Mouse (Mus musculus): ENCODE measurements around the gene Phf23. TPM values are rescaled to one million over a fixed set of nuclear protein-coding genes. Genes with fewer than 3 reads are reported as not detected.

Phf23 gene
- polyA plus RNA-seq, 1 experiment: 75.6 TPM

- no peak overlapping the region for H3K4me3 ChIP-seq (ENCODE audit: low read depth, low read length)
- no peak overlapping the region for H3K9ac ChIP-seq (ENCODE audit: low read depth, poor library complexity, severe bottlenecking)
- H3K4me1 ChIP-seq (ENCODE audit: control insufficient read depth, insufficient read depth, low read length): no peaks in the 10 kb centered on the region
- TF ChIP-seq CTCF (IDR thresholded peaks at IDR 0.05; ENCODE audit: low read depth, low read length) (no peak), EP300 (IDR thresholded peaks at IDR 0.05; ENCODE audit: insufficient read depth, low read depth, low read length) (no peak), POLR2A (IDR thresholded peaks at IDR 0.05; ENCODE audit: insufficient read depth, low read length) (no peak)
- H3K36me3 ChIP-seq (ENCODE audit: control insufficient read depth, insufficient read depth, low read length, poor library complexity, severe bottlenecking): no peaks in the 10 kb centered on the region
- H3K9me3 ChIP-seq (replicated peaks; ENCODE audit: control insufficient read depth, insufficient read depth, low read length, poor library complexity, severe bottlenecking): no peaks in the 10 kb centered on the region
- no peaks in the 10 kb centered on the region for H3K27me3 ChIP-seq (ENCODE audit: control insufficient read depth, insufficient read depth, low read length, poor library complexity, severe bottlenecking)
- no peak overlapping the region for H3K27ac ChIP-seq (ENCODE audit: insufficient read depth, low read length)
Observed at GRCm38 (mm10) chr11:70043665-70044064, 48.1 kb downstream of the Phf23 start.

GRCm38 (mm10) chr11:70045435-70045834, 49.9 kb downstream of the Phf23 start:
- H3K9ac ChIP-seq (ENCODE audit: low read depth, poor library complexity, severe bottlenecking): no peak overlapping the region
- H3K27ac ChIP-seq (ENCODE audit: insufficient read depth, low read length): no peak overlapping the region
- H3K9me3 ChIP-seq (replicated peaks; ENCODE audit: control insufficient read depth, insufficient read depth, low read length, poor library complexity, severe bottlenecking): no peaks in the 10 kb centered on the region
- TF ChIP-seq EP300 (IDR thresholded peaks at IDR 0.05; ENCODE audit: insufficient read depth, low read depth, low read length): no peak
- no peak for TF ChIP-seq CTCF (IDR thresholded peaks at IDR 0.05; ENCODE audit: low read depth, low read length)
- no peak for TF ChIP-seq POLR2A (IDR thresholded peaks at IDR 0.05; ENCODE audit: insufficient read depth, low read length)
- no peaks in the 10 kb centered on the region for H3K27me3 ChIP-seq (ENCODE audit: control insufficient read depth, insufficient read depth, low read length, poor library complexity, severe bottlenecking)
- no peaks in the 10 kb centered on the region for H3K4me1 ChIP-seq (ENCODE audit: control insufficient read depth, insufficient read depth, low read length)
- no peaks in the 10 kb centered on the region for H3K36me3 ChIP-seq (ENCODE audit: control insufficient read depth, insufficient read depth, low read length, poor library complexity, severe bottlenecking)
- no peak overlapping the region for H3K4me3 ChIP-seq (ENCODE audit: low read depth, low read length)

DNA sequence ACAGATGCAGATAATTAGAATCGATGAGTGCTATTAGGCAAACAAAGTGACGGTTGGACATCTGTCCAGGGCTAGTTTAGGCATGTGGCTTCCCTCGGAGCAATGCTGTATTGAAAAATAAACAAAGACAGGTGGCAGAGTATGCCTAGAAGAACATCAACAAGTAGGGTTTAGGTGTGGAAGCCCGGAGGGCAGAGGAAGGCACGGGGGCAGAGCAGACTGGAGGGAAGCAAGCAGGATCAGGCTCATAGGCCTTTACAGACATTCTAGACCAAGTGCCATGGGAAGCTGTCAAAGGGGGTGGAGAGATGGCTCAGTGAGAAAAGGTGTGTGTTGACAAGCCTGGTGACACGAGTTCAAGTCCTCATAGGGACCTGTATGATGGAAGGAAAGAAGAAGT, 53.8 kb downstream of the Phf23 start:
- H3K9ac ChIP-seq (ENCODE audit: low read depth, poor library complexity, severe bottlenecking): no peak overlapping the region
- H3K36me3 ChIP-seq (ENCODE audit: control insufficient read depth, insufficient read depth, low read length, poor library complexity, severe bottlenecking): no peaks in the 10 kb centered on the region
- no peak overlapping the region for H3K27ac ChIP-seq (ENCODE audit: insufficient read depth, low read length)
- no peaks in the 10 kb centered on the region for H3K9me3 ChIP-seq (replicated peaks; ENCODE audit: control insufficient read depth, insufficient read depth, low read length, poor library complexity, severe bottlenecking)
- no peak for TF ChIP-seq CTCF (IDR thresholded peaks at IDR 0.05; ENCODE audit: low read depth, low read length)
- TF ChIP-seq EP300 (IDR thresholded peaks at IDR 0.05; ENCODE audit: insufficient read depth, low read depth, low read length): no peak
- TF ChIP-seq POLR2A (IDR thresholded peaks at IDR 0.05; ENCODE audit: insufficient read depth, low read length): no peak
- no peaks in the 10 kb centered on the region for H3K27me3 ChIP-seq (ENCODE audit: control insufficient read depth, insufficient read depth, low read length, poor library complexity, severe bottlenecking)
- no peaks in the 10 kb centered on the region for H3K4me1 ChIP-seq (ENCODE audit: control insufficient read depth, insufficient read depth, low read length)
- H3K4me3 ChIP-seq (ENCODE audit: low read depth, low read length): no peak overlapping the region

Other genes starting within 250 kb of the Phf23 start
- 102 and 103 TPM in 2 replicates for gene Polr2a, start 237.1 kb upstream of the Phf23 start, polyA plus RNA-seq (2011; ENCODE audit: insufficient read depth, insufficient read length, low read depth, missing spikeins)
- not detected in 2 replicates for gene Slc35g3, start 233.8 kb upstream of the Phf23 start, polyA plus RNA-seq (2011; ENCODE audit: insufficient read depth, insufficient read length, low read depth, missing spikeins)
- gene Zbtb4, start 229.9 kb upstream of the Phf23 start, polyA plus RNA-seq (2011; ENCODE audit: insufficient read depth, insufficient read length, low read depth, missing spikeins): 3.6 and 4.8 TPM in 2 replicates
- 10.1 and 12.1 TPM in 2 replicates for gene Chrnb1, start 199.8 kb upstream of the Phf23 start, polyA plus RNA-seq (2011; ENCODE audit: insufficient read depth, insufficient read length, low read depth, missing spikeins)
- gene Fgf11, start 193.9 kb upstream of the Phf23 start, polyA plus RNA-seq (2011; ENCODE audit: insufficient read depth, insufficient read length, low read depth, missing spikeins): 1.8 and 2.5 TPM in 2 replicates
- 10.1 and 11.6 TPM in 2 replicates for gene Tmem102, start 190.2 kb upstream of the Phf23 start, polyA plus RNA-seq (2011; ENCODE audit: insufficient read depth, insufficient read length, low read depth, missing spikeins)
- not detected in 2 replicates for gene Gm39566, start 180.5 kb upstream of the Phf23 start, polyA plus RNA-seq (2011; ENCODE audit: insufficient read depth, insufficient read length, low read depth, missing spikeins)
- gene Spem2, start 177.3 kb upstream of the Phf23 start, polyA plus RNA-seq (2011; ENCODE audit: insufficient read depth, insufficient read length, low read depth, missing spikeins): not detected in 2 replicates
- not detected in 2 replicates for gene Spem1, start 173.6 kb upstream of the Phf23 start, polyA plus RNA-seq (2011; ENCODE audit: insufficient read depth, insufficient read length, low read depth, missing spikeins)
- 19.6 and 25.4 TPM in 2 replicates for gene Nlgn2, start 158.0 kb upstream of the Phf23 start, polyA plus RNA-seq (2011; ENCODE audit: insufficient read depth, insufficient read length, low read depth, missing spikeins)
- gene Tmem256, start 157.3 kb upstream of the Phf23 start, polyA plus RNA-seq (2011; ENCODE audit: insufficient read depth, insufficient read length, low read depth, missing spikeins): 97.1 and 103 TPM in 2 replicates
- 27.2 and 31.2 TPM in 2 replicates for gene Plscr3, start 149.4 kb upstream of the Phf23 start, polyA plus RNA-seq (2011; ENCODE audit: insufficient read depth, insufficient read length, low read depth, missing spikeins)
- gene Tnk1, start 137.0 kb upstream of the Phf23 start, polyA plus RNA-seq (2011; ENCODE audit: insufficient read depth, insufficient read length, low read depth, missing spikeins): 15.6 and 19.6 TPM in 2 replicates
- gene Tmem95, start 117.8 kb upstream of the Phf23 start, polyA plus RNA-seq (2011; ENCODE audit: insufficient read depth, insufficient read length, low read depth, missing spikeins): not detected in 2 replicates
- gene Kctd11, start 114.4 kb upstream of the Phf23 start, polyA plus RNA-seq (2011; ENCODE audit: insufficient read depth, insufficient read length, low read depth, missing spikeins): 5.2 and 6.3 TPM in 2 replicates
- 1.5 and 2.3 TPM in 2 replicates for gene Acap1, start 100.2 kb upstream of the Phf23 start, polyA plus RNA-seq (2011; ENCODE audit: insufficient read depth, insufficient read length, low read depth, missing spikeins)
- 11.6 and 13.1 TPM in 2 replicates for gene 2810408A11Rik, start 94.8 kb upstream of the Phf23 start, polyA plus RNA-seq (2011; ENCODE audit: insufficient read depth, insufficient read length, low read depth, missing spikeins)
- gene Neurl4, start 94.7 kb upstream of the Phf23 start, polyA plus RNA-seq (2011; ENCODE audit: insufficient read depth, insufficient read length, low read depth, missing spikeins): 27.9 and 32.4 TPM in 2 replicates
- 23.9 and 24.4 TPM in 2 replicates for gene Gps2, start 81.9 kb upstream of the Phf23 start, polyA plus RNA-seq (2011; ENCODE audit: insufficient read depth, insufficient read length, low read depth, missing spikeins)
- gene Eif5a, start 73.8 kb upstream of the Phf23 start, polyA plus RNA-seq (2011; ENCODE audit: insufficient read depth, insufficient read length, low read depth, missing spikeins): 1,015 and 1,063 TPM in 2 replicates
- 55.2 and 57.2 TPM in 2 replicates for gene Ybx2, start 60.0 kb upstream of the Phf23 start, polyA plus RNA-seq (2011; ENCODE audit: insufficient read depth, insufficient read length, low read depth, missing spikeins)
- 2.7 and 3.2 TPM in 2 replicates for gene Slc2a4, start 47.6 kb upstream of the Phf23 start, polyA plus RNA-seq (2011; ENCODE audit: insufficient read depth, insufficient read length, low read depth, missing spikeins)
- 106 and 144 TPM in 2 replicates for gene Cldn7, start 31.0 kb upstream of the Phf23 start, polyA plus RNA-seq (2011; ENCODE audit: insufficient read depth, insufficient read length, low read depth, missing spikeins)
- gene Ctdnep1, start 14.6 kb upstream of the Phf23 start, polyA plus RNA-seq (2011; ENCODE audit: insufficient read depth, insufficient read length, low read depth, missing spikeins): 61.9 and 63.4 TPM in 2 replicates
- gene Elp5, start 13.3 kb upstream of the Phf23 start, polyA plus RNA-seq (2011; ENCODE audit: insufficient read depth, insufficient read length, low read depth, missing spikeins): 77.6 and 80.1 TPM in 2 replicates
- 141 and 144 TPM in 2 replicates for gene Gabarap, start 4.6 kb upstream of the Phf23 start, polyA plus RNA-seq (2011; ENCODE audit: insufficient read depth, insufficient read length, low read depth, missing spikeins)
- 60.1 and 63.3 TPM in 2 replicates for gene Dvl2, start 4.8 kb downstream of the Phf23 start, polyA plus RNA-seq (2011; ENCODE audit: insufficient read depth, insufficient read length, low read depth, missing spikeins)
- gene Acadvl, start 19.6 kb downstream of the Phf23 start, polyA plus RNA-seq (2011; ENCODE audit: insufficient read depth, insufficient read length, low read depth, missing spikeins): 17.1 and 19.8 TPM in 2 replicates
- 17.1 and 25.7 TPM in 2 replicates for gene Dlg4, start 21.2 kb downstream of the Phf23 start, polyA plus RNA-seq (2011; ENCODE audit: insufficient read depth, insufficient read length, low read depth, missing spikeins)
- gene Asgr1, start 58.3 kb downstream of the Phf23 start, polyA plus RNA-seq (2011; ENCODE audit: insufficient read depth, insufficient read length, low read depth, missing spikeins): not detected in 2 replicates
- gene Asgr2, start 96.9 kb downstream of the Phf23 start, polyA plus RNA-seq (2011; ENCODE audit: insufficient read depth, insufficient read length, low read depth, missing spikeins): not detected in 2 replicates
- 0.37 and 0.43 TPM in 2 replicates for gene Mgl2, start 134.6 kb downstream of the Phf23 start, polyA plus RNA-seq (2011; ENCODE audit: insufficient read depth, insufficient read length, low read depth, missing spikeins)
- gene Clec10a, start 160.4 kb downstream of the Phf23 start, polyA plus RNA-seq (2011; ENCODE audit: insufficient read depth, insufficient read length, low read depth, missing spikeins): not detected in 2 replicates
- 2.0 and 3.5 TPM in 2 replicates for gene Slc16a11, start 217.0 kb downstream of the Phf23 start, polyA plus RNA-seq (2011; ENCODE audit: insufficient read depth, insufficient read length, low read depth, missing spikeins)
- 8.9 and 11.2 TPM in 2 replicates for gene Slc16a13, start 225.3 kb downstream of the Phf23 start, polyA plus RNA-seq (2011; ENCODE audit: insufficient read depth, insufficient read length, low read depth, missing spikeins)
- gene Bcl6b, start 234.0 kb downstream of the Phf23 start, polyA plus RNA-seq (2011; ENCODE audit: insufficient read depth, insufficient read length, low read depth, missing spikeins): 4.1 TPM in 2 replicates
- 108 and 126 TPM in 2 replicates for gene 0610010K14Rik, start 242.1 kb downstream of the Phf23 start, polyA plus RNA-seq (2011; ENCODE audit: insufficient read depth, insufficient read length, low read depth, missing spikeins)
- gene Gm21988, start 244.1 kb downstream of the Phf23 start, polyA plus RNA-seq (2011; ENCODE audit: insufficient read depth, insufficient read length, low read depth, missing spikeins): 0.55 and 0.65 TPM in 2 replicates
- 88.5 and 97.8 TPM in 2 replicates for gene Rnasek, start 244.1 kb downstream of the Phf23 start, polyA plus RNA-seq (2011; ENCODE audit: insufficient read depth, insufficient read length, low read depth, missing spikeins)